Mouse (Mus musculus) heart, adult 2 months (tissue): ENCODE results near the gene Zfp629.

Source experiments
- CTCF ChIP-seq: fragments of 200-600 bp; IDR thresholded peaks from 2 replicates; pipeline ENCODE4 v1.8.1; 2022; ENCODE audit warnings: antibody characterized with exemption, mild to moderate bottlenecking, moderate library complexity
- EP300 ChIP-seq: fragments of 200-500 bp; IDR thresholded peaks from 2 replicates; pipeline ENCODE4 v1.6.1; 2011; ENCODE audit warnings: low read depth, low read length, control low read depth; ENCODE audit not compliant: insufficient read depth
- POLR2A ChIP-seq: fragments of 200-500 bp; IDR thresholded peaks from 2 replicates; pipeline ENCODE4 v1.6.1; 2011; ENCODE audit warnings: mild to moderate bottlenecking, low read depth, low read length, control low read depth; ENCODE audit not compliant: insufficient read depth

- no peak for TF ChIP-seq POLR2A
- no peak for TF ChIP-seq CTCF
- no peak for TF ChIP-seq EP300
These were observed 55.0 kb downstream of the Zfp629 start for GRCm38 (mm10) chr7:127560580-127560979.
